Mouse (Mus musculus) 3134 (cell line): Measurements from ENCODE around the gene Fam205a3.
"Not testable (repeated sequence)": the region's sequence is repeated elsewhere in the genome, so short reads cannot be mapped to it uniquely, and the experiment has no call there.

Experiments used
- DNase-seq: peaks from one replicate; pipeline ENCODE4 v3.0.0-alpha.2; 2011; ENCODE audit warnings: low spot score; ENCODE audit not compliant: insufficient read length; ENCODE audit errors: extremely low read depth

Fam205a3 gene

GRCm38 (mm10) chr4:42318034-42318433, at the start of gene Fam205a3:
Gene Fam205a3, plus strand, starts transcription at chr4:42318334.
- not testable (repeated sequence) for DNase-seq

- not testable (repeated sequence) for DNase-seq
Observed at GRCm38 (mm10) chr4:42293967-42294366, 24.2 kb upstream of the Fam205a3 start, which contains the start of gene Gm21953. Gene Gm21953, plus strand, starts transcription at chr4:42294267.
